Mouse (Mus musculus): ENCODE results near the gene Aicda.
"Not testable (repeated sequence)": the region's sequence is repeated elsewhere in the genome, so short reads cannot be mapped to it uniquely, and the experiment has no call there.

Gene Aicda

GRCm38 (mm10) chr6:122553606-122554005 is at the start of gene Aicda:
Gene Aicda (plus strand): TSS chr6:122553801.
- no peak for DNase-seq (ENCODE audit: inconsistent age in 2 of 2, low spot score in 1 of 2)

GRCm38 (mm10) chr6:122505041-122505440 is 48.6 kb upstream of the Aicda start:
- DNase-seq (ENCODE audit: inconsistent age in 2 of 2, low spot score in 1 of 2): no peak

GRCm38 (mm10) chr6:122505545-122505944 is 48.1 kb upstream of the Aicda start, which contains the start of gene Mfap5:
Gene Mfap5 (plus strand): TSS chr6:122505845.
- no peak for DNase-seq (ENCODE audit: inconsistent age in 2 of 2, low spot score in 1 of 2)

GRCm38 (mm10) chr6:122508494-122508893 is 45.1 kb upstream of the Aicda start:
- no peak for DNase-seq (ENCODE audit: inconsistent age in 2 of 2, low spot score in 1 of 2)

GRCm38 (mm10) chr6:122512914-122513878 is 40.4 kb upstream of the Aicda start:
- DNase-seq (ENCODE audit: inconsistent age in 2 of 2, low spot score in 1 of 2): no peak

- no peak for DNase-seq (ENCODE audit: inconsistent age in 2 of 2, low spot score in 1 of 2)
Observed at GRCm38 (mm10) chr6:122514312-122514711, 39.3 kb upstream of the Aicda start.

- not testable (repeated sequence) for DNase-seq (ENCODE audit: inconsistent age in 2 of 2, low spot score in 1 of 2)
Observed at GRCm38 (mm10) chr6:122515762-122516161, 37.8 kb upstream of the Aicda start.

GRCm38 (mm10) chr6:122517668-122518067 is 35.9 kb upstream of the Aicda start:
- DNase-seq (ENCODE audit: inconsistent age in 2 of 2, low spot score in 1 of 2): no peak

GRCm38 (mm10) chr6:122519384-122519783 is 34.2 kb upstream of the Aicda start:
- DNase-seq (ENCODE audit: inconsistent age in 2 of 2, low spot score in 1 of 2): peak in 1 of 2 experiments; percentile 39

GRCm38 (mm10) chr6:122522595-122522994 is 31.0 kb upstream of the Aicda start:
- no peak for DNase-seq (ENCODE audit: inconsistent age in 2 of 2, low spot score in 1 of 2)

- no peak for DNase-seq (ENCODE audit: inconsistent age in 2 of 2, low spot score in 1 of 2)
Observed at GRCm38 (mm10) chr6:122523289-122523688, 30.3 kb upstream of the Aicda start.

- no peak for DNase-seq (ENCODE audit: inconsistent age in 2 of 2, low spot score in 1 of 2)
Observed at GRCm38 (mm10) chr6:122527596-122527995, 26.0 kb upstream of the Aicda start.

GRCm38 (mm10) chr6:122528136-122528535 is 25.5 kb upstream of the Aicda start:
- DNase-seq (ENCODE audit: inconsistent age in 2 of 2, low spot score in 1 of 2): no peak

GRCm38 (mm10) chr6:122531466-122532174 is 22.0 kb upstream of the Aicda start:
- DNase-seq (ENCODE audit: inconsistent age in 2 of 2, low spot score in 1 of 2): no peak

GRCm38 (mm10) chr6:122532883-122533302 is 20.7 kb upstream of the Aicda start:
- peak; percentile 10 to 37 for DNase-seq (ENCODE audit: inconsistent age in 2 of 2, low spot score in 1 of 2)

GRCm38 (mm10) chr6:122534032-122534431 is 19.6 kb upstream of the Aicda start:
- no peak for DNase-seq (ENCODE audit: inconsistent age in 2 of 2, low spot score in 1 of 2)

- DNase-seq (ENCODE audit: inconsistent age in 2 of 2, low spot score in 1 of 2): no peak
Observed at GRCm38 (mm10) chr6:122539564-122539963, 14.0 kb upstream of the Aicda start.

GRCm38 (mm10) chr6:122542459-122542858 is 11.1 kb upstream of the Aicda start:
- DNase-seq (ENCODE audit: inconsistent age in 2 of 2, low spot score in 1 of 2): not testable (repeated sequence)

- DNase-seq (ENCODE audit: inconsistent age in 2 of 2, low spot score in 1 of 2): no peak
Observed at GRCm38 (mm10) chr6:122543574-122543973, 10.0 kb upstream of the Aicda start.

GRCm38 (mm10) chr6:122544672-122545071 is 8.9 kb upstream of the Aicda start:
- DNase-seq (ENCODE audit: inconsistent age in 2 of 2, low spot score in 1 of 2): no peak

GRCm38 (mm10) chr6:122545289-122545882 is 8.2 kb upstream of the Aicda start:
- no peak for DNase-seq (ENCODE audit: inconsistent age in 2 of 2, low spot score in 1 of 2)

Data from adrenal gland, adult (tissue).